Mouse (Mus musculus) gastrocnemius, adult 18-20 months (tissue): ENCODE measurements around the gene Esp23. TPM values are rescaled to one million over a fixed set of nuclear protein-coding genes. Genes with fewer than 3 reads are reported as not detected.
"Not testable (repeated sequence)": the region's sequence is repeated elsewhere in the genome, so short reads cannot be mapped to it uniquely, and the experiment has no call there.

Experiments used
- DNase-seq: peaks from one replicate; pipeline ENCODE4 v3.0.0; 2021; ENCODE audit warnings: low spot score
- long read RNA-seq, 2 experiments: library from polyadenylated mRNA; stranded (forward); transcript quantifications; one replicate each; pipeline ENCODE4 v2.0.0; 2021
- total RNA-seq, 2 experiments: library from RNA; stranded (reverse); gene quantifications; 2 replicates each; pipeline ENCODE4 v1.2.3; 2021

Esp23 gene
- not detected for total RNA-seq
- long read RNA-seq, experiment 1, result 0 reads
- long read RNA-seq, experiment 2, result 0 reads

- DNase-seq, result no peak
These were observed at the start of gene Esp23 for GRCm38 (mm10) chr17:39076937-39077336. Esp23 (minus strand) TSS chr17:39077037.

- DNase-seq, result not testable (repeated sequence)
These were observed 30.3 kb upstream of the Esp23 start for GRCm38 (mm10) chr17:39107126-39107525.

GRCm38 (mm10) chr17:39095034-39095433 lies 18.2 kb upstream of the Esp23 start, which contains the start of gene Esp22:
Esp22 (plus strand) TSS chr17:39095334.
- DNase-seq, result no peak

- DNase-seq, result no peak
These were observed 13.2 kb downstream of the Esp23 start for GRCm38 (mm10) chr17:39063641-39064040.

- no peak for DNase-seq
These were observed 33.6 kb downstream of the Esp23 start, which contains the start of gene Gm21903 for GRCm38 (mm10) chr17:39043241-39043640. Gm21903 (minus strand) TSS chr17:39043341.

- not testable (repeated sequence) for DNase-seq
These were observed 40.4 kb downstream of the Esp23 start, which contains the start of gene Esp24 for GRCm38 (mm10) chr17:39036395-39036794. Esp24 (plus strand) TSS chr17:39036695.

Other genes with a start within 250 kb of the Esp23 start
- not detected for gene Esp24, start 40.3 kb downstream of the Esp23 start, total RNA-seq
- gene Gm21903, start 33.7 kb downstream of the Esp23 start, total RNA-seq, result not detected
- not detected for gene Esp22, start 18.3 kb upstream of the Esp23 start, total RNA-seq